Mouse (Mus musculus) testis, adult 2 months (tissue): Measurements from ENCODE around the gene Alg9. TPM values are rescaled to one million over a fixed set of nuclear protein-coding genes. Genes with fewer than 3 reads are reported as not detected.

ENCODE experiments used
- H3K27ac ChIP-seq: fragments of 200-500 bp; 2 replicates; pipeline ENCODE4 v1.5.1; 2012; ENCODE audit warnings: low read depth, low read length; ENCODE audit not compliant: control insufficient read depth, insufficient read depth
- H3K27me3 ChIP-seq: fragments of 200-500 bp; 2 replicates; pipeline ENCODE4 v1.6.1; 2012; ENCODE audit warnings: mild to moderate bottlenecking, low read length, moderate library complexity; ENCODE audit not compliant: control insufficient read depth, insufficient read depth
- H3K36me3 ChIP-seq: fragments of 200-500 bp; 2 replicates; pipeline ENCODE4 v1.6.1; 2012; ENCODE audit warnings: mild to moderate bottlenecking, low read length; ENCODE audit not compliant: control insufficient read depth, insufficient read depth
- H3K4me1 ChIP-seq: fragments of 200-500 bp; 2 replicates; pipeline ENCODE4 v1.6.1; 2012; ENCODE audit warnings: low read length; ENCODE audit not compliant: control insufficient read depth, insufficient read depth
- H3K4me3 ChIP-seq: fragments of 200-500 bp; 2 replicates; pipeline ENCODE4 v1.5.1; 2012; ENCODE audit warnings: low read depth, mild to moderate bottlenecking, low read length, moderate library complexity, mixed read lengths; ENCODE audit not compliant: control insufficient read depth
- CTCF ChIP-seq: fragments of 200-500 bp; IDR thresholded peaks from 2 replicates; pipeline ENCODE4 v1.5.1; 2012; ENCODE audit warnings: low read depth, mild to moderate bottlenecking, inconsistent platforms, low read length, moderate library complexity; ENCODE audit not compliant: control insufficient read depth, insufficient read depth, insufficient replicate concordance
- POLR2A ChIP-seq: fragments of 200-500 bp; IDR thresholded peaks from 2 replicates; pipeline ENCODE4 v1.6.1; 2012; ENCODE audit warnings: low read depth, mild to moderate bottlenecking, inconsistent platforms, low read length, moderate library complexity; ENCODE audit not compliant: control insufficient read depth
- polyA plus RNA-seq: library from polyadenylated mRNA; depleted of rRNA; stranded (reverse); fragments of >200 nt; gene quantifications from 2 replicates; pipeline ENCODE4 v1.2.3, GENCODE M21; 2012

Alg9 gene
- polyA plus RNA-seq, 1 experiment = 40.0 TPM

DNA sequence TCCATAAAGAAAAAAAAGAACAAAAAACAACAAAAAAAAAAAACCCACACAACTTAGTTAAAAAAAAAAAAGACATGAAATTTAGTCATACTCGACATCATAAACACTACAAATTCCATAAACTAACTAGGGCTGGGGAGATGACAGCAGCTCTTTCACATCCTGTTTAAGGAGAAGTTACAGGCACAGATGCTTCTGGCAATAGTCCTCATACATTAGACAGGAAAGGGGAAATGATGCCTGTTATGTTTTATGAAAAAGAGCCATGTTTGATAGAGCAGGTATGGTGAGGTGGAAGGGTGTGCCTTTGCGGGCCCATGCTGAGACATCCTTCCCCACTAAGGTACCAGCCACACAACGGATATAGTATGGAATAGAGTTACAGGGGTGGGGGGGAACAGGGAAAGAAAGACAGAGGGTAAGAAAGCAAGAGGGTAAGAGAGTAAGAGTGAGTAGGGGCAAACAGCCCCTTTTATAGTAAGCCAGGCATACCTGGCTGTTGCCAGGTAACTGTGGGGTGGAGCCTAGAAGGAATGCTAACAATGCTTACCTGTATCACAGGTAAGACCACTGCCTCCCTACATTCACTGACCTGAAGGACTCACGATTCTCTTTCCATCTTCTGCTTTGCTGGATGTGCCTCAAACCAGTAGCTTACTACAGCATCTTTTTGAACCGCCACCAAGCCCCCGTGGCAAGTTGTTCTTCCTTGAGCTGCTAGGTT lies 13.1 kb upstream of the Alg9 start:
- Histone ChIP-seq H3K27ac (peak overlapping the region; percentile 71), H3K27me3 (no peaks in the 10 kb centered on the region), H3K4me3 (peak overlapping the region; percentile 66), H3K4me1 (no peaks in the 10 kb centered on the region), H3K36me3 (no peaks in the 10 kb centered on the region)
- TF ChIP-seq POLR2A = no peak
- TF ChIP-seq CTCF = no peak

DNA sequence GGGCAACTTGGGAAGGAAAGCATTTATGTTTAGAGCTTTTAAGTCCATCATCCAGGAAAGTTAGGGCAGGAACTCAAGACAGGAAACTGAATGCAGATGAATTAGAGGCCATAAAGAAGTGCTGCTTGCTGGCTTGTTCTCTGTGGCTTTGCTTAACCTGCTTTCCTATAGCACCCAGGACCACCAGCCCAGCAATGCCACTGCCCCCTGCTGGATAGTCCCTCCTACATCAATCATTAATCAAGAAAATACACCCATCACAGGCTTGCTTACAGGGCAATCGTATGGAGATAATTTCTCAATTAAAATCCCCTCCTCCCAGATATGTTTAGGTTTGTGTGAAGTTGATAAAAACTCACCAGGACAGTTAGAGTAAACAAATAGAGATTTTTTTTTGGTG lies 11.5 kb upstream of the Alg9 start:
- Histone ChIP-seq H3K4me1 (no peaks in the 10 kb centered on the region; the same call in 1 of the 2 replicates), H3K4me3 (peak overlapping the region; percentile 22; the same call in 1 of the 2 replicates), H3K36me3 (no peaks in the 10 kb centered on the region), H3K27me3 (no peaks in the 10 kb centered on the region), H3K27ac (no peak overlapping the region)
- TF ChIP-seq CTCF = peak; percentile 27; the same call in 1 of the 2 replicates
- no peak for TF ChIP-seq POLR2A

DNA sequence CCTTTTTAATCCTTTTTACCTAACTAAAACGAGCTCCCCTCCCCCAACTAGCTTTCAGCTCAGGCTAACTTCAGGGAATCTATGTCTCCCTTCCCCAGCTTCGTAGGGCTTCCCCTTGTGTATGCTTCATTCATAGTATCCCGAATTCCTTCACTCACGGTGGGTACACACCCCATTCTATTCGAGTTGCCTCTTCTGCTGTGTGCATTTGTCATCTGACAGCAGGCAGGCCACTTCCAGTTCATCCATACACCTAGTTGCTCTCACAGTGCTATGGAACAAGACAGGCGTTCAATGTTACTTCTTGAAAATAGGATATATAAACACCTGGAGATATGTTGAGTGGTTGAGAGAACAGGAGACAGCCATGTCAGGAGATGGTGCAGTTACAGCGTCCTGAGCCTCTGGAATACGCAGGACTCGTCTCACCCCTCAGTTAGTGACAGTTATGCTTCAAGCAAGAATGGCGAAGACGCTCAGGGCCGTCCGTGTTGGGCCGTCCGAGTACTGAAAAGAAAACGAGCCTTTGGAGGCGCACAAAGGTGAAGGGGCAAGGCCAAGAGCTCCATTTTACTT lies 7.2 kb upstream of the Alg9 start:
- H3K27ac ChIP-seq = peak overlapping the region; percentile 85

DNA sequence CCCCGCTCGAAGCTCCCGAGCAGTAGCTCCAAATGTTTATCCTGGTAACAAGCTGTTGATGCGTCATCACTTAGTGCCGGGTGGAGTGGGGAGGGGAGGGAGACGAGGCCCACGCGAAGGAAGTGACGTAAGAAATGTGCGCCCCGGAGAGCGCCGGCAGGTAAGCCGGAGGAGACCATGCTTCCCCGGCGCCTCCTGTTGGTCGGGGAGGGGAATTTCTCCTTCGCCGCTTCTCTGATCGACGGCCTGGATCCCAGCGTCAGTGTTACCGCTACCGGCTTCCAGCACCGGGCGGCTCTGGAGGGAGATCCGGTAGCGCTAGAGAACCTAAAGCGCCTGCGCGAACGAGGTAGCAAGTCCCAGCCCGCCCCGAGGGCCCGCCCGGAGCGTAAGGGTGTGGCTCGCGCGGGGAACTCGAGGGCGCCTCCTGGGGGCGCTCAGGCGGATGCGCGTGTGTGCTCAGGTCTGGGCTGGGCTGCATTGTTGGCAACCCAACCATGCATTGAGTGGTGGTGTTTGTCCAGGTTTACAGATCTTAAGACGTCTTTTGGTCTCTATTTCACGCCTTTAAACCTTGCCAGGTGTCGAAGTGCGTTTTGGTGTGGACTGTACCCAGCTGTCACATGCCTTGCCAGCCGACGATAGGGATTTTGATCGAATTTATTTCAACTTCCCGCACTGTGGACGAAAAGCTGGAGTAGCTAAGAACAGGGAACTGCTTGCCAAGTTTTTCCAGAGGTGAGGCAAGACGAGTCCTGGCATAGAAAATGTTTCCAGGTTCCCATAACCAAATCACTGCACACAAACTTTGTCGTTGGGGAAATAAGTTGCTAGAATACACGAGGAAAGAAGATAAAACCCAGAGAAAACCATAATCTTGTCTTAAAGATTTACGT lies 6.5 kb upstream of the Alg9 start, which contains the start of gene Fdxacb1:
Gene Fdxacb1 (plus strand): TSS at position 130 of the 896 bp plus-strand sequence.
- Histone ChIP-seq H3K27ac (peak within 1 kb of the TSS; percentile 85), H3K27me3 (no peaks in the 10 kb centered on the region), H3K36me3 (peaks cover 2% of the 10 kb centered on the region; the same call in 1 of the 2 replicates), H3K4me1 (peaks cover 2% of the 10 kb centered on the region; the same call in 1 of the 2 replicates), H3K4me3 (peak within 1 kb of the TSS; percentile 86)
- TF ChIP-seq POLR2A (peak; percentile 73), CTCF (peak; percentile 52)

More for the DNA sequence above, 7.2 kb upstream of the Alg9 start:
- H3K36me3 ChIP-seq = peaks cover 2% of the 10 kb centered on the region; the same call in 1 of the 2 replicates
- H3K4me3 ChIP-seq = peak overlapping the region; percentile 86
- peaks cover 2% of the 10 kb centered on the region; the same call in 1 of the 2 replicates for H3K4me1 ChIP-seq
- TF ChIP-seq POLR2A (no peak), CTCF (no peak)
- no peaks in the 10 kb centered on the region for H3K27me3 ChIP-seq

DNA sequence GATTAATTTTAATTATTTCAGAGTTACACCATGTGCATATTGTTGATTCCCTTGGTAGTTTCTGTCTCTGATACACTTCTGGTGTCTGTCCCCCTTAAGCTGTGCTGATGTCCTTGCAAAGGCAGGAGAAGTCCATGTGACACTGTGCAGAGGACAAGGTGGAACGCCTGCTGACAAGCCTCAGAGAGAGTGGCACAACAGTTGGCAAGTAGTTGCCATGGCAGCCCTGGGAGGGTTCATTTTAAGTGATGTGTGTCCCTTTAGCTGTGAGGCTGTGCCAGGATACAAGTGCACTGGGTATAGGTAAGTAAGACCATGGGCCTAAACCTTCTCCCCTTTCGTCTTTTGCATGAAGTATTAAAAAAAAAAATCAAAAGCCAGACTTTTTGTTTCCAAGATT lies 4.8 kb upstream of the Alg9 start:
- Histone ChIP-seq H3K27me3 (no peaks in the 10 kb centered on the region), H3K4me3 (no peak overlapping the region), H3K4me1 (peaks cover 4% of the 10 kb centered on the region; the same call in 1 of the 2 replicates), H3K27ac (no peak overlapping the region), H3K36me3 (peaks cover 2% of the 10 kb centered on the region; the same call in 1 of the 2 replicates)
- TF ChIP-seq POLR2A (no peak), CTCF (no peak)

DNA sequence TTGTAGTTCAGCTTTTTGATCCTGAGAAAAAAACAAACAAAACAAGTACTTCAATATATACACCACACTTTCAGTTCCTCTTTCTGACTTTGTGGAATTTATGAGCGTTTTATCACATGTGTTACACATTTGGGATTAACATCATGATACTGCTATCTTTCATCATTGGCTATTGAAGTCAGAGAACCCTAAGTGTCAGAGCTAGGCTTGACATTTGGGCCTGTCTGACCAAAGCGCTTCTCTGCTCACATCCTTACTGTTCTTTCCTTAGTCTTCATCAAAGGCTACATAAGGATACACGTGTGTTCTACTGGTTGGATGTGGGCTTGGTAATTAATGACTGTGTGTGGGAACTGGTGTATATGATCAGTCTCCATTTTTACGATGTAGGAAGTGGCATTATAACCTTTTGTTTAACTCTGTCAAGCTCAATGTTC lies 775 bp upstream of the Alg9 start:
- H3K4me3 ChIP-seq = peak overlapping the region; percentile 16; the same call in 1 of the 2 replicates
- no peaks in the 10 kb centered on the region for H3K27me3 ChIP-seq
- peaks cover 4% of the 10 kb centered on the region; the same call in 1 of the 2 replicates for H3K36me3 ChIP-seq
- H3K27ac ChIP-seq = no peak overlapping the region
- peaks cover 3% of the 10 kb centered on the region; the same call in 1 of the 2 replicates for H3K4me1 ChIP-seq
- TF ChIP-seq POLR2A = no peak
- TF ChIP-seq CTCF = no peak
